Mouse (Mus musculus) spleen, postnatal 36 days (tissue): Measurements from ENCODE around the gene Reep1.
"Not testable (repeated sequence)": the region's sequence is repeated elsewhere in the genome, so short reads cannot be mapped to it uniquely, and the experiment has no call there.

ENCODE experiments used
- DNase-seq, 2 experiments: peaks; one replicate each; pipeline ENCODE4 v3.0.0; 2022; ENCODE audit warnings: low spot score in 2 of 2, mixed read lengths in 1 of 2

Gene Reep1

DNA sequence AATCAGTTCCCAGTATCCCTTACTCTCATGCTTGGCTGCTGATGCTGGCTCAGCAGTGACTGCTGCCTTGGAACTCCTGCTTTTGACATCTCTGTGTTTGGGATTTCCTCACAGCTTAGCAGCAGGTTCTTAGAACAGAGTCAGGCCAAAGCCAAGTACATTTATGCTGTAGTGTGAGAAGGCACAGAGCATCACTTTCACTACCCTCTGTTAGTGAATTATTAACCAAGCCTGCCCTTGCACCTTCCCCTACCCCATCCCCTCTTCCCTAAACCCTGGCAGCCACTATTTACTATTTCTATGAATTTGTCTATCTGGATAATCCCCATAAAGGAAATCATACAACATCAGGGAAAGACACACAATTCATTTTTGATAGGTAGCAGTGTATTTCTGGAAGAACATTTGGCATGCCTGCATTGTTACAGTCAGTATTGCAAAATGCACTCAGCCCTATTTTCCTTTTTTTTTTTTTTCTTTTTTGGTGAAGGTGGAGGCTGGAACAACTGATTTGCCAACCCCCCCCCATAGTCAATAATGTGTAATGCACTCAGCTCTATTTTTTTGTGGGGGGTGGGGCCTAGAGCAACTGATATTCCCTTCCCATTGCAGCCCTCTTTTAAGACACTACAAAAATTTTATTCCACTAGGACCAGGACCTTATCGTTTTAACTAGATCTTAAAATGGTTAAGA lies 133.4 kb downstream of the Reep1 start:
- no peak for DNase-seq

DNA sequence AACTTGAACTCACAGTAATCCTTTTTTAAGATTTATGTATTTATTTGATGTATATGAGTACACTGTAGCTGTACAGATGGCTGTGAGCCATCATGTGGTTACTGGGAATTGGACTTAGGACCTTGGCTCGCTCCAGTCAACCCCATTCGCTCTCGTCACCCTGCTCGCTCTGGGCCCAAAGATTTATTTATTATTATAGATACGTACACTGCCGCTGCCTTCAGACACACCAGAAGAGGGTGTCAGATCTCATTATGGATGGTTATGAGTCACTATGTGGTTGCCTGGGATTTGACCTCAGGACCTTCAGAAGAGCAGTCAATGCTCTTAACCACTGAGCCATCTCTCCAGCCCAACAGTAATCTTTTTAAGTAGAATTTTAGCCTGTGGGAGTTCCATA lies 139.5 kb downstream of the Reep1 start:
- not testable (repeated sequence) for DNase-seq
